Mouse (Mus musculus) adrenal gland, adult (tissue): Measurements from ENCODE around the gene Serping1.

Experiments
- DNase-seq, 2 experiments: peaks; one replicate each; pipeline ENCODE4 v3.0.0; 2022 to 2023; ENCODE audit warnings: low spot score in 1 of 2; ENCODE audit not compliant: inconsistent age in 2 of 2

Gene Serping1

GRCm38 (mm10) chr2:84716423-84717355 lies 58.6 kb downstream of the Serping1 start:
- DNase-seq = peak in 1 of 2 experiments; percentile 78

GRCm38 (mm10) chr2:84715562-84716361 lies 59.5 kb downstream of the Serping1 start:
- peak; percentile 81 to 94 for DNase-seq
